ENCODE assay signal across 22 mouse cellular contexts in genomic region chr16:85099487-85099886, GRCm38 (mm10).
DNase-seq lines count a peak whose midpoint lies in the region; ATAC-seq and TF ChIP-seq lines count a peak whose summit lies in the region.
"Had no signal": no experiment of that assay in that cellular context is flagged by ENCODE, and none has a peak within 500 bp of the region (broad histone marks: within the 10 kb centered on the region; RNA-seq: fewer than 3 reads in every experiment).

No protein-coding gene starts in this region.

- H3K36me3 ChIP-seq in heart, embryonic 11.5 days (ENCODE audit: control insufficient read depth, insufficient read depth, low read length), result no peaks in the 10 kb centered on the region; the same call in 1 of the 2 replicates
- H3K36me3 ChIP-seq in heart, embryonic 10.5 days, result peaks cover 27% of the 10 kb centered on the region
- H3K36me3 ChIP-seq in heart, postnatal 0 days (replicated peaks; ENCODE audit: control insufficient read depth, insufficient read depth, low read length), result peaks cover 12% of the 10 kb centered on the region
- peaks cover 8% of the 10 kb centered on the region for H3K36me3 ChIP-seq in embryonic facial prominence, embryonic 12.5 days

- H3K4me2 ChIP-seq in heart, embryonic 11.5 days, result no peak overlapping the region
- no peak overlapping the region for H3K4me2 ChIP-seq in heart, postnatal 0 days (ENCODE audit: low read depth, low read length)
- no peak overlapping the region for H3K4me2 ChIP-seq in embryonic facial prominence, embryonic 12.5 days (replicated peaks)
- H3K4me2 ChIP-seq: limb, embryonic 15.5 days; lung, embryonic 14.5 days; midbrain, embryonic 12.5 days had no signal

- TF ChIP-seq EP300 in heart, postnatal 0 days (IDR thresholded peaks at IDR 0.05; ENCODE audit: low read depth), result no peak

- no peak overlapping the region for H3K9ac ChIP-seq in heart, embryonic 11.5 days (ENCODE audit: low read depth, low read length)
- no peak overlapping the region for H3K9ac ChIP-seq in heart, postnatal 0 days (replicated peaks; ENCODE audit: low read depth, low read length)
- no peak overlapping the region for H3K9ac ChIP-seq in embryonic facial prominence, embryonic 12.5 days
- H3K9ac ChIP-seq: limb, embryonic 15.5 days; liver, embryonic 14.5 days; lung, embryonic 14.5 days; midbrain, embryonic 12.5 days had no signal

- no peaks in the 10 kb centered on the region for H3K9me3 ChIP-seq in heart, embryonic 11.5 days (replicated peaks; ENCODE audit: control insufficient read depth, low read length)
- no peaks in the 10 kb centered on the region for H3K9me3 ChIP-seq in heart, embryonic 10.5 days
- H3K9me3 ChIP-seq in heart, postnatal 0 days (replicated peaks; ENCODE audit: control insufficient read depth, low read length), result no peaks in the 10 kb centered on the region
- no peaks in the 10 kb centered on the region for H3K9me3 ChIP-seq in embryonic facial prominence, embryonic 12.5 days
- H3K9me3 ChIP-seq: forebrain, embryonic 10.5 days; limb, embryonic 15.5 days; midbrain, embryonic 12.5 days had no signal

- peak overlapping the region; percentile 66 for H3K27ac ChIP-seq in heart, embryonic 11.5 days (ENCODE audit: low read depth, low read length)
- no peak overlapping the region for H3K27ac ChIP-seq in heart, embryonic 10.5 days
- peak overlapping the region; percentile 46 for H3K27ac ChIP-seq in heart, postnatal 0 days (ENCODE audit: low read depth)
- 0 out of 2 replicates have a peak overlapping the region, but pooled peaks have one; percentile 1 for H3K27ac ChIP-seq in embryonic facial prominence, embryonic 12.5 days
- H3K27ac ChIP-seq: forebrain, embryonic 10.5 days; limb, embryonic 15.5 days; liver, embryonic 14.5 days; midbrain, embryonic 12.5 days had no signal

- H3K4me1 ChIP-seq in heart, embryonic 11.5 days (ENCODE audit: control insufficient read depth, insufficient read depth, low read length), result peaks cover 9% of the 10 kb centered on the region
- H3K4me1 ChIP-seq in heart, embryonic 10.5 days, result peaks cover 19% of the 10 kb centered on the region
- peaks cover 20% of the 10 kb centered on the region; the same call in 1 of the 2 replicates for H3K4me1 ChIP-seq in heart, postnatal 0 days (ENCODE audit: control insufficient read depth, insufficient read depth)
- peaks cover 14% of the 10 kb centered on the region; the same call in 1 of the 2 replicates for H3K4me1 ChIP-seq in embryonic facial prominence, embryonic 12.5 days
- H3K4me1 ChIP-seq: limb, embryonic 15.5 days had no signal

- 23% methylated on average over 7 of the region's 7 CpGs for WGBS in heart, embryonic 11.5 days (ENCODE audit: insufficient replicate concordance)
- WGBS in heart, embryonic 10.5 days, result 26% methylated on average over 7 of the region's 7 CpGs
- WGBS in heart, postnatal 0 days, result 21% methylated on average over 7 of the region's 7 CpGs
- WGBS in embryonic facial prominence, embryonic 12.5 days, result 14% methylated on average over 7 of the region's 7 CpGs

- DNase-seq in heart, embryonic 10.5 days (ENCODE audit: low spot score), result no peak
- peak; percentile 7 for DNase-seq in heart, postnatal 0 days (ENCODE audit: low spot score)
- no peak for DNase-seq in heart, adult 18-20 months
- DNase-seq in embryo, embryonic 10 days (ENCODE audit: low spot score), result peak; percentile 60
- DNase-seq in gastrocnemius, postnatal 25 days, result no peak
- DNase-seq in natural killer cell, adult 2 months (ENCODE audit: low spot score in 2 of 2), result no peak
- DNase-seq: adrenal gland, postnatal 25 days; cerebellum, adult 8-10 months; gastrocnemius, postnatal 14 days; heart, postnatal 4 days; kidney, adult 2 months; kidney, postnatal 10 days; left cerebral cortex, postnatal 4 days; lung, embryonic 14.5 days had no signal

- no peak for TF ChIP-seq CTCF in heart, postnatal 0 days (IDR thresholded peaks at IDR 0.05; ENCODE audit: low read depth)

- no peak overlapping the region for H3K4me3 ChIP-seq in heart, embryonic 11.5 days (ENCODE audit: low read depth, low read length)
- H3K4me3 ChIP-seq in heart, embryonic 10.5 days, result no peak overlapping the region
- H3K4me3 ChIP-seq in heart, postnatal 0 days (ENCODE audit: low read depth, low read length), result no peak overlapping the region
- H3K4me3 ChIP-seq in embryonic facial prominence, embryonic 12.5 days, result no peak overlapping the region
- H3K4me3 ChIP-seq: forebrain, embryonic 10.5 days; limb, embryonic 15.5 days; midbrain, embryonic 12.5 days had no signal

- ATAC-seq in heart, embryonic 11.5 days (replicated peaks; ENCODE audit: insufficient number of reproducible peaks, low FRiP score, low TSS enrichment), result no peak
- ATAC-seq in heart, postnatal 0 days (ENCODE audit: insufficient read depth, low read depth), result 0 out of 2 replicates have a peak, but pooled peaks have one; percentile 30
- no peak for ATAC-seq in embryonic facial prominence, embryonic 12.5 days (ENCODE audit: insufficient number of reproducible peaks, insufficient read depth, low FRiP score, low TSS enrichment)
- ATAC-seq: forebrain, embryonic 16.5 days; inflammation-experienced regulatory T-cells, adult 6 months had no signal

- no peaks in the 10 kb centered on the region for H3K27me3 ChIP-seq in heart, embryonic 11.5 days (ENCODE audit: control insufficient read depth, insufficient read depth, low read length)
- no peaks in the 10 kb centered on the region for H3K27me3 ChIP-seq in heart, embryonic 10.5 days (ENCODE audit: insufficient read depth, poor library complexity, severe bottlenecking)
- H3K27me3 ChIP-seq in heart, postnatal 0 days (ENCODE audit: control insufficient read depth, insufficient read depth, low read length), result no peaks in the 10 kb centered on the region
- H3K27me3 ChIP-seq in embryonic facial prominence, embryonic 12.5 days, result no peaks in the 10 kb centered on the region
- H3K27me3 ChIP-seq: limb, embryonic 15.5 days; midbrain, embryonic 12.5 days had no signal

Comparison
In these comparisons a context has a peak if more than half of its experiments do, and no peak if none do; other contexts are left out.
1. DNase-seq: peak in heart, postnatal 0 days (single experiment) and embryo, embryonic 10 days (single experiment); none in heart, embryonic 10.5 days (single experiment), heart, adult 18-20 months (0 of 2), gastrocnemius, postnatal 25 days (single experiment) and natural killer cell, adult 2 months (0 of 2).